Mouse (Mus musculus): ENCODE measurements around the gene Polr3b. TPM values are rescaled to one million over a fixed set of nuclear protein-coding genes. Genes with fewer than 3 reads are reported as not detected.

Gene Polr3b
- polyA plus RNA-seq, 1 experiment: 3.1 TPM

- no peak for DNase-seq (ENCODE audit: low read depth, low spot score)
- WGBS: 79% methylated on average over 3 of the region's 3 CpGs
These were observed 13.7 kb upstream of the Polr3b start for GRCm38 (mm10) chr10:84608361-84608760.

GRCm38 (mm10) chr10:84610324-84610723, 11.8 kb upstream of the Polr3b start:
- DNase-seq (ENCODE audit: low read depth, low spot score): no peak
- WGBS: 53% methylated on average over 4 of the region's 4 CpGs

GRCm38 (mm10) chr10:84610783-84611182, 11.3 kb upstream of the Polr3b start:
- 72% methylated on average over 3 of the region's 3 CpGs for WGBS
- no peak for DNase-seq (ENCODE audit: low read depth, low spot score)

- WGBS: 66% methylated on average over 3 of the region's 3 CpGs
- no peak for DNase-seq (ENCODE audit: low read depth, low spot score)
These were observed 10.4 kb upstream of the Polr3b start for GRCm38 (mm10) chr10:84611664-84612063.

- no peak for DNase-seq (ENCODE audit: low read depth, low spot score)
- WGBS: 81% methylated on average over 2 of the region's 2 CpGs
These were observed 9.8 kb upstream of the Polr3b start for GRCm38 (mm10) chr10:84612281-84612680.

- DNase-seq (ENCODE audit: low read depth, low spot score): no peak
- WGBS: 81% methylated on average over 8 of the region's 8 CpGs
These were observed 8.7 kb upstream of the Polr3b start for GRCm38 (mm10) chr10:84613366-84613765.

- 66% methylated on average over 3 of the region's 3 CpGs for WGBS
These were observed 7.0 kb upstream of the Polr3b start for GRCm38 (mm10) chr10:84615076-84615475.

GRCm38 (mm10) chr10:84631182-84631581, 9.1 kb downstream of the Polr3b start:
- no peak for DNase-seq (ENCODE audit: low read depth, low spot score)
- 67% methylated on average over 5 of the region's 5 CpGs for WGBS

More at GRCm38 (mm10) chr10:84615076-84615475, 7.0 kb upstream of the Polr3b start:
- DNase-seq (ENCODE audit: low read depth, low spot score): no peak

GRCm38 (mm10) chr10:84632005-84632404, 9.9 kb downstream of the Polr3b start:
- WGBS: 85% methylated on average over 4 of the region's 4 CpGs
- no peak for DNase-seq (ENCODE audit: low read depth, low spot score)

GRCm38 (mm10) chr10:84636656-84637055, 14.6 kb downstream of the Polr3b start:
- DNase-seq (ENCODE audit: low read depth, low spot score): no peak
- WGBS: 93% methylated on average over 10 of the region's 10 CpGs

- DNase-seq (ENCODE audit: low read depth, low spot score): no peak
- 87% methylated on average over 4 of the region's 4 CpGs for WGBS
These were observed 16.3 kb downstream of the Polr3b start for GRCm38 (mm10) chr10:84638382-84638781.

GRCm38 (mm10) chr10:84639525-84640287, 17.6 kb downstream of the Polr3b start:
- no peak for DNase-seq (ENCODE audit: low read depth, low spot score)
- 33% methylated on average over 4 of the region's 4 CpGs for WGBS

GRCm38 (mm10) chr10:84640861-84641260, 18.8 kb downstream of the Polr3b start:
- 91% methylated on average over 7 of the region's 7 CpGs for WGBS
- DNase-seq (ENCODE audit: low read depth, low spot score): no peak

- 65% methylated on average over 2 of the region's 2 CpGs for WGBS
- no peak for DNase-seq (ENCODE audit: low read depth, low spot score)
These were observed 19.5 kb downstream of the Polr3b start for GRCm38 (mm10) chr10:84641576-84641975.

- WGBS: 83% methylated on average over 8 of the region's 8 CpGs
These were observed 23.8 kb downstream of the Polr3b start for GRCm38 (mm10) chr10:84645940-84646339.

GRCm38 (mm10) chr10:84646506-84647102, 24.5 kb downstream of the Polr3b start:
- DNase-seq (ENCODE audit: low read depth, low spot score): no peak
- WGBS: 64% methylated on average over 12 of the region's 12 CpGs

More at GRCm38 (mm10) chr10:84645940-84646339, 23.8 kb downstream of the Polr3b start:
- no peak for DNase-seq (ENCODE audit: low read depth, low spot score)

GRCm38 (mm10) chr10:84647264-84647663, 25.2 kb downstream of the Polr3b start:
- no peak for DNase-seq (ENCODE audit: low read depth, low spot score)
- 84% methylated on average over 5 of the region's 5 CpGs for WGBS

GRCm38 (mm10) chr10:84648911-84649310, 26.8 kb downstream of the Polr3b start:
- DNase-seq (ENCODE audit: low read depth, low spot score): no peak
- WGBS: 76% methylated on average over 4 of the region's 4 CpGs

- 82% methylated on average over 4 of the region's 4 CpGs for WGBS
- DNase-seq (ENCODE audit: low read depth, low spot score): no peak
These were observed 31.9 kb downstream of the Polr3b start for GRCm38 (mm10) chr10:84654029-84654428.

- 87% methylated on average over 4 of the region's 4 CpGs for WGBS
- no peak for DNase-seq (ENCODE audit: low read depth, low spot score)
These were observed 32.6 kb downstream of the Polr3b start for GRCm38 (mm10) chr10:84654731-84655130.

GRCm38 (mm10) chr10:84656618-84657017, 34.5 kb downstream of the Polr3b start:
- DNase-seq (ENCODE audit: low read depth, low spot score): no peak
- WGBS: 88% methylated on average over 4 of the region's 4 CpGs

All from large intestine, adult 2 months (tissue).